Mouse (Mus musculus): Measurements from ENCODE around the gene Gm10424.
"Not testable (repeated sequence)": the region's sequence is repeated elsewhere in the genome, so short reads cannot be mapped to it uniquely, and the experiment has no call there.

Gm10424 gene

DNA sequence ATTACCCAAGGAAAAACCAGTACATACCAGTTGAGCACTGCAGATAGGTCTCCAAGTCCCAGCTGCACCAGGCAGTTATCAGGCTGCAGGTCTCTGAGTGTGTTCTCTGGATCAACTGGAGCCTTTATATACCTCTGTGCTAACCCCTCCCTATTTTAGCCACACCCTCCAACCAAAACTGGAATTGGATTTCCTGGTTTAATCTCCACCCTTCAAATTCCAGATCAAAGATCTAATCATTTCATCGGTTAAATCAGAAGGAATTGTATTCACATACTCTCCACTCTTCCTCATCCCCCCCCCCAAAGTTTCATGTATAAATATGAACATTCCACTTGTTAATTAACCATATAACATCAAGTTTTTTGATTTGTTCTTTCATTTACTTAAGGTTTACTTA lies at the start of gene Gm10424:
Gene Gm10424, minus strand, starts transcription at position 101 of the 400 bp plus-strand sequence.
- not testable (repeated sequence) for DNase-seq (ENCODE audit: low spot score)

DNA sequence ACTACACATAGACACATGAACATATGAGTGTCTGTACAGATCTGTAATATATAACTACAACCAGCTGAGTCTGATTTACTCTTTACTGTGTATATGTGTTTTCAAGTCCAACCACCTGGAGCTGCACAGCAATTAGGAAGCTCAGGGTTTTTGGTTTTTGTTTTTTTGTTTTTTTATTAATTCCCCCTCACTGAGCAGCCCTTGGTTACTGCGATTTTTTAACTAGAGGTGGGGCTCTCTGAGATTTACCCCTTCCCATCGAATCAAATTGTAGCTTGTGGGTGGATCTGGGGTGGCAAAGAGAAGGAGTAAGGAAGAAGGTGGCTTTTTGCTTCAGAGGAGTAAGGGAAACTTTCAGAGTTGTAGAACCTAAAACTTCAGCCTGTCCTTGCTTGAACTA lies 33.0 kb upstream of the Gm10424 start, which contains the start of gene Gm3259:
Gene Gm3259, plus strand, starts transcription at position 301 of the 400 bp plus-strand sequence.
- not testable (repeated sequence) for DNase-seq (ENCODE audit: low spot score)
